Mouse (Mus musculus) spleen, adult 2 months (tissue): Measurements from ENCODE around the gene Car4.

Experiments
- CTCF ChIP-seq: fragments of 200-500 bp; IDR thresholded peaks from 2 replicates; pipeline ENCODE4 v1.5.1; 2011; ENCODE audit warnings: mild to moderate bottlenecking, inconsistent platforms; ENCODE audit not compliant: insufficient read depth, insufficient read length, insufficient replicate concordance; ENCODE audit errors: extremely low read depth
- POLR2A ChIP-seq: fragments of 200-500 bp; IDR thresholded peaks from 2 replicates; pipeline ENCODE4 v1.6.1; 2011; ENCODE audit warnings: low read depth, low read length, inconsistent platforms

GRCm38 (mm10) chr11:84918425-84918824 is 39.2 kb upstream of the Car4 start:
- TF ChIP-seq CTCF (peak; percentile 87), POLR2A (no peak)
